Mouse (Mus musculus): Measurements from ENCODE around the gene Entpd7. TPM values are rescaled to one million over a fixed set of nuclear protein-coding genes. Genes with fewer than 3 reads are reported as not detected.

The Entpd7 gene
- polyA plus RNA-seq, 1 experiment from 2014 or later, result 6.7 TPM

DNA sequence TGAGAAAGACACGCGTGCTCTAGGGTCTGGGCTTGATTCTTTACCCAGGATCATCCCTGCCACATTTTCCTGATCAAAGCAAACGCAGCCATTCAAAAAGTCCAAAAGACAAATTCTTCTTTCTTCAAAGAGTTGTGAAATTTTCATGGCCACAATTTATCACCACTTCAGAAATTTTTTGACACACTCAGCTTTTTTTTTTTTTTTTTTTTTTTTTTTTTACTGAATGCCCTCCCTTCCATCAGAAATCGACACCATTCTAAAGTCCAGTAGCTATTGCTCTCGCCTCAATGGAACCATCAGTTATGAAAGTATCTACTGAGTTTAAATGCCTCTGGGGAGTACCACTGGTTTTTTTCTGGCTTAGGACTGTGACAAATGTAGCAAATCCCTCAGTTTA is 90.9 kb downstream of the Entpd7 start:
- H3K9ac ChIP-seq (ENCODE audit: low read length), result no peak overlapping the region
- H3K4me2 ChIP-seq (ENCODE audit: low read length), result no peak overlapping the region
- ATAC-seq, result no peak
- no peaks in the 10 kb centered on the region for H3K9me3 ChIP-seq (replicated peaks; ENCODE audit: control insufficient read depth, low read length)
- H3K36me3 ChIP-seq (ENCODE audit: control insufficient read depth, insufficient read depth, low read length), result no peaks in the 10 kb centered on the region
- H3K4me1 ChIP-seq (ENCODE audit: control insufficient read depth, insufficient read depth, low read length), result no peaks in the 10 kb centered on the region
- no peak overlapping the region for H3K4me3 ChIP-seq (ENCODE audit: low read depth, low read length)
- WGBS, result 96% methylated on average over 5 of the region's 5 CpGs
- no peak overlapping the region for H3K27ac ChIP-seq (ENCODE audit: low read depth, low read length)
- H3K27me3 ChIP-seq (replicated peaks; ENCODE audit: control insufficient read depth, insufficient read depth, low read length), result no peaks in the 10 kb centered on the region
- no peak for DNase-seq (ENCODE audit: low spot score)

GRCm38 (mm10) chr19:43781980-43782379 is 92.5 kb downstream of the Entpd7 start, which contains the start of gene Abcc2:
Abcc2 (plus strand) TSS chr19:43782192.
- H3K27ac ChIP-seq (ENCODE audit: low read depth, low read length), result no peak within 1 kb of the TSS
- DNase-seq (ENCODE audit: low spot score) (no peak), ATAC-seq (no peak)
- H3K27me3 ChIP-seq (replicated peaks; ENCODE audit: control insufficient read depth, insufficient read depth, low read length), result no peaks in the 10 kb centered on the region
- no peak within 1 kb of the TSS for H3K4me3 ChIP-seq (ENCODE audit: low read depth, low read length)
- no peaks in the 10 kb centered on the region for H3K36me3 ChIP-seq (ENCODE audit: control insufficient read depth, insufficient read depth, low read length)
- H3K9ac ChIP-seq (ENCODE audit: low read length), result no peak within 1 kb of the TSS
- WGBS, result 82% methylated on average over 3 of the region's 3 CpGs
- no peak within 1 kb of the TSS for H3K4me2 ChIP-seq (ENCODE audit: low read length)
- H3K4me1 ChIP-seq (ENCODE audit: control insufficient read depth, insufficient read depth, low read length), result no peaks in the 10 kb centered on the region
- H3K9me3 ChIP-seq (replicated peaks; ENCODE audit: control insufficient read depth, low read length), result no peaks in the 10 kb centered on the region

Other genes starting within 250 kb of the Entpd7 start
- gene Cnnm1, start 249.2 kb upstream of the Entpd7 start, polyA plus RNA-seq (2014; fragmentation: Nextera tagmentation; extraction: Ambion mirVana), result 0.62 and 1.4 TPM in 2 replicates
- gene Got1, start 165.1 kb upstream of the Entpd7 start, polyA plus RNA-seq (2014; fragmentation: Nextera tagmentation; extraction: Ambion mirVana), result 56.9 and 65.6 TPM in 2 replicates
- 4.1 and 4.6 TPM in 2 replicates for gene Nkx2-3, start 77.3 kb upstream of the Entpd7 start, polyA plus RNA-seq (2014; fragmentation: Nextera tagmentation; extraction: Ambion mirVana)
- gene Slc25a28, start 14.8 kb upstream of the Entpd7 start, polyA plus RNA-seq (2014; fragmentation: Nextera tagmentation; extraction: Ambion mirVana), result 12.0 and 12.3 TPM in 2 replicates
- gene Cutc, start 63.3 kb downstream of the Entpd7 start, polyA plus RNA-seq (2014; fragmentation: Nextera tagmentation; extraction: Ambion mirVana), result 7.1 and 9.0 TPM in 2 replicates
- gene Cox15, start 63.3 kb downstream of the Entpd7 start, polyA plus RNA-seq (2014; fragmentation: Nextera tagmentation; extraction: Ambion mirVana), result 5.7 and 6.7 TPM in 2 replicates
- gene Abcc2, start 92.5 kb downstream of the Entpd7 start, polyA plus RNA-seq (2014; fragmentation: Nextera tagmentation; extraction: Ambion mirVana), result not detected in 2 replicates

Measured in forebrain, embryonic 14.5 days (tissue).